Mouse (Mus musculus) colon, adult 2 months (tissue): ENCODE results near the gene Ranbp1. TPM values are rescaled to one million over a fixed set of nuclear protein-coding genes. Genes with fewer than 3 reads are reported as not detected.

ENCODE experiments used
- polyA plus RNA-seq: library from polyadenylated mRNA; depleted of rRNA; stranded (reverse); fragments of >200 nt; gene quantifications from 2 replicates; pipeline ENCODE4 v1.2.3, GENCODE M21; 2012; rRNA removed

Ranbp1 gene
- polyA plus RNA-seq, result 52.9 and 66.6 TPM in 2 replicates

DNA sequence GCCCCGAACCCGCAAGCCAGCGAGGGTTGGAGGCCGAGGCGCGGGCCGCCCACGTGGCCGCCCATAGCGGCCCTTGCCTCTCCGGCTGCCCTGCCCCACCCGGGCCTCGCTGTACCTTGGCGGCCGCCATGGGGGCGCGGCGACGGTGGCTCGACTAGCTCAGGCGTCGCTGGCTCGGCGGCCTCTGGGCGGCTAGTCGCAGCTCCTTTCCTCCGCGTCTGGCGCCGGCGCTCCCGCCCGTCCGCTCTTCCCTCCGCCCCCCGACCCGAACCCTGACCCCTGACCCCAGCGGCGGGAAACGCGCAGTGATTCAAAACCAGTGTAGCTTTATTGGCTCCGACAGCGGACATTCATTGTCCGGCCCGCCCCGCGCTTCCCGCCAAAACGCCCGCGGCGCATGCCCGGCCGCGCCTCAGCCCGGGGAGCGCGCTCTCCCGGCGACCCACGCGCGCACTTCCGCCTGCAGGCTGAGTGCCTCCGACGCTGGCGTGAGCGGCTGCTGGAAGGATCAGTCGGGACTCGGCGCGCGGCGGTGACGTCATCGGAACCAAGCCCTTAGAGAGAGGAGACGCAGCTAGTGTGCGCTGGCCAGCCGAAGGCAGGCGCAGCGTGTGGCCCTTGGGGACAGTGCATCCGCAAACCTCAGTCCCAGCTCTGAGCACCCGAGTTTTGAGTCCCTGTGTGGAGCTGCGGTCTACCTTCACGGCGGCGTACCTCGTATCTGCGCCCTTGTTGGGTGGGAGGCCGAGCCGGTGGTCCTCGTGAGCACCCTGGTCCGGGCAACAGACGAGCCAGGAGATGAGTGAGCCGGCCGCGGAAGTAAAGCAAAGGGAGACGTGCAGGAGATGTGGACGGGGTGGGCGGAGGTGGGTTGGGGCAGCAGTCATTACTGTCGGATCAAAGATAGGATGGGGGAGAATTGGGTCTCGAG is at the start of gene Ranbp1, which contains the start of gene Trmt2a:
TSS of gene Ranbp1 (minus strand) at position 300 of the 931 bp plus-strand sequence.
TSS of gene Trmt2a (plus strand) at position 247 of the 931 bp plus-strand sequence.

GRCm38 (mm10) chr16:18289067-18289588 is 40.6 kb upstream of the Ranbp1 start, which contains the start of gene Dgcr8:
Gene Dgcr8, minus strand, starts transcription at chr16:18289246.

DNA sequence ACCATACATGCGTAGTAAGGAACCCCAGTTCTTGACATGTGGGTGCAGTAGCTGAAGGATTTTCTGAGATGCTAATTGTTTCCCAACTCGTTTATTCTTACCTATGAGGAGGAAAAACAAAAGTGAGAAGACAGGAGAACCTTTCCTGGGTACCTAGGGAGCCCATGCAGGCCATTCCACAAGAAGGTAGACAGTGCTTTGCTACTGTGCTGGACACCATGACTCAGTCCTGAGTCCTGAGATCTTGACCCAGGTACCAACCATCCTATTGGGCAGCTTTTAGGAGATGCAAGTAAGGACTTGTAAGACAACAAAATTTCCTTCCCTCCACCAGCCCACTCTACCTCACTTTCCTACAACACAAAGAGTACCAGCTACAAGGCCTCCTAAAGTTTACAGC is 9.7 kb upstream of the Ranbp1 start, which contains the start of gene Gm49776:
TSS of gene Gm49776 (minus strand) at position 101 of the 400 bp plus-strand sequence.

DNA sequence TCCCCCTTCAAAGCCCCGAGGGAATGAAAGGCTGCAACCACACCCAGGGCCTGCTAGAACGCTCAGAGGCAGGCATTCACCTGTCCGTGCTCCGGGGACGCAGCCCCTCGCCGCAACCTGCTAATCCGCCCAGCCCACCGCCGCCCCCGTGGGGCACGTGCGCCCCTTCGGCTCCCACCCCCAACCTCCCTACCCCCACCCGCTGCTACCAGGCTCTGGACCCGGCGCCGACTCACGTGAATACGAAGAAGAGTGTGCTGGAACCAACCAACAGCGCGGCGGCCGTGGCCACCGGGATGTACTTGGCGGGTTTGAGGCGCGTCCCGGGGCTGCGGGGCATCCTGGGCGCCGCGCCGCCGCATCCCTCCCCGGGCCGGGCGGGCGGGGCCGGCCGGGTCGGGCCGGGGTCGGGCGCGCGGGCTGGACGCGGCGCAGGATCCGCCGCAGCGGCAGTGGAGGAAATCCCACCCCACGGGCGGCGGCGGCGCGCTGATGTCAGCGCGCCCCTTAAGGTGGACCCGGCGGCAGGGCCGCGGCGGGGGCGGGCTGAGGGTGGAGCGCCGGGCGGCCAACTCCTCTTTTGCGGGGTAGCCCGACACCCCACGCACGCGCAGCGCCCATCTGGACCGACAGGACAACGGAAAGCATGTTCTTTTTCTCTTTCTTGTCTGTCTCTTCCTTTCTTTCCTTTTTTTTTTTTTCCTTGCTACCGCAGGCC is 13.7 kb downstream of the Ranbp1 start, which contains the start of gene Zdhhc8:
TSS of gene Zdhhc8 (minus strand) at position 466 of the 718 bp plus-strand sequence.

DNA sequence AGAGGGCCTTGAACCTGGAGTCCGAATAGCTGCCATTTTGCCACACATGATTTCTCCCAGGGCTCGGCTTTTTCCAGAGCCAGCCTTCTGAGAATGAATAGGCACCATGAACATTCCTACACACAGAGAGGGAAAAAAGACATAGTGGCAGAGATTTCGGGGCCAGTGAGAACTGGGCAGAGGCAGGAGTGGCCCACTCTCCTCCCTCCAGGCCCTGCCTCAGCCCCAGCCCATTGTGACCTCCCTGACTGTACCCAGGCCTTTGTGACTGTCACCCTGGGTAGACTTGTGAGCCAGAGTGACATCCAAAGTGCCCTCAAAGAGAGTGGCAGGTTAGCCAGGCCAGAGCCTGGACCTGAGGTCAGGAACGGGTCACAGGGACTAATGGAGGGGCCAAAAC is 31.0 kb downstream of the Ranbp1 start, which contains the start of gene Ccdc188:
TSS of gene Ccdc188 (plus strand) at position 301 of the 400 bp plus-strand sequence.

Other genes starting within 250 kb of the Ranbp1 start
- gene Dgcr6, start 195.9 kb downstream of the Ranbp1 start, polyA plus RNA-seq, result 66.8 and 71.8 TPM in 2 replicates
- gene Prodh, start 158.5 kb downstream of the Ranbp1 start, polyA plus RNA-seq, result 26.7 and 29.3 TPM in 2 replicates
- 25.5 and 39.7 TPM in 2 replicates for gene Rtn4r, start 121.1 kb downstream of the Ranbp1 start, polyA plus RNA-seq
- not detected in 2 replicates for gene Ccdc188, start 30.9 kb downstream of the Ranbp1 start, polyA plus RNA-seq
- gene Zdhhc8, start 13.6 kb downstream of the Ranbp1 start, polyA plus RNA-seq, result 59.4 and 66.0 TPM in 2 replicates
- gene Trmt2a, start 53 bp downstream of the Ranbp1 start, polyA plus RNA-seq, result 33.9 and 38.8 TPM in 2 replicates
- not detected in 2 replicates for gene Gm49776, start 9.6 kb upstream of the Ranbp1 start, polyA plus RNA-seq
- gene Dgcr8, start 40.5 kb upstream of the Ranbp1 start, polyA plus RNA-seq, result 18.1 and 18.2 TPM in 2 replicates
- gene Tango2, start 99.4 kb upstream of the Ranbp1 start, polyA plus RNA-seq, result 45.5 and 51.7 TPM in 2 replicates
- gene Arvcf, start 99.5 kb upstream of the Ranbp1 start, polyA plus RNA-seq, result 20.2 and 20.5 TPM in 2 replicates
- 11.0 TPM in 2 replicates for gene Txnrd2, start 177.7 kb upstream of the Ranbp1 start, polyA plus RNA-seq
- 153 and 165 TPM in 2 replicates for gene Comt, start 178.1 kb upstream of the Ranbp1 start, polyA plus RNA-seq
- gene Gnb1l, start 250.0 kb upstream of the Ranbp1 start, polyA plus RNA-seq, result 8.4 and 8.9 TPM in 2 replicates